Mouse (Mus musculus) macrophage (primary cell): Measurements from ENCODE around the gene Apobec1. TPM values are rescaled to one million over a fixed set of nuclear protein-coding genes. Genes with fewer than 3 reads are reported as not detected.
A peak's percentile ranks its signal among the peaks of the same experiment; 100 is the strongest.

Experiments
- H3K27ac ChIP-seq: fragments of 350-480 bp; formaldehyde crosslinking; 2 replicates; pipeline ENCODE4 v1.9.0; 2021
- H3K36me3 ChIP-seq: fragments of 350-480 bp; formaldehyde crosslinking; 2 replicates; pipeline ENCODE4 v1.9.0; 2021; ENCODE audit errors: inconsistent target
- H3K4me3 ChIP-seq: fragments of 350-480 bp; formaldehyde crosslinking; 2 replicates; pipeline ENCODE4 v1.9.0; 2021; ENCODE audit errors: inconsistent target
- H3K79me2 ChIP-seq: fragments of 350-480 bp; formaldehyde crosslinking; 2 replicates; pipeline ENCODE4 v1.9.0; 2021; ENCODE audit errors: inconsistent target
- WGBS: methylation state at CpG from one replicate; pipeline ENCODE4 v1.1.7; 2026; ENCODE audit warnings: inconsistent platforms; ENCODE audit not compliant: missing documents; 5-methylcytosine and 5-hydroxymethylcytosine counted together
- polyA plus RNA-seq: library from polyadenylated mRNA; stranded (reverse); fragments of 250-400 nt; gene quantifications from 3 replicates; pipeline ENCODE4 v1.2.4, GENCODE M21; 2018; ENCODE audit warnings: inconsistent platforms

Gene Apobec1
- polyA plus RNA-seq, 1 experiment from 2014 or later = 596 TPM

DNA sequence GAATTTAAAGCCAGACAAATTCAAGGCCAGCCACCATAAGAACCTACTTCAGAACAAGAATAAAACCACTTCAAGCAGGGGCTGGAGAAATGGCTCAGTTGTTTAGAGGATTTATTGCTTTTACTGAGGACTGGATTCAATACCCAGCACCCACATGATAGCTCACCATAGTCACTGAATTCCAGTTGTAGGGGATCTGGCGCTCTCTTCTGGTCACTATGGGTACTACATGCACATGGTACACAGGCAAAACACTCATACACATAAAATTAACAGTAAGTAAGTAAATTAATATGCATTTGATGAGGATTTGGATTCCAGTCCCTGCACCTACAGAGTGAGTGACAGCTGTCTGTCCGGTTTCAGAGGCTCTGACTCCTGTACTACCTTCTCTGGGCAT, 11.8 kb upstream of the Apobec1 start:
- 79% methylated on average over 2 of the region's 2 CpGs for WGBS

DNA sequence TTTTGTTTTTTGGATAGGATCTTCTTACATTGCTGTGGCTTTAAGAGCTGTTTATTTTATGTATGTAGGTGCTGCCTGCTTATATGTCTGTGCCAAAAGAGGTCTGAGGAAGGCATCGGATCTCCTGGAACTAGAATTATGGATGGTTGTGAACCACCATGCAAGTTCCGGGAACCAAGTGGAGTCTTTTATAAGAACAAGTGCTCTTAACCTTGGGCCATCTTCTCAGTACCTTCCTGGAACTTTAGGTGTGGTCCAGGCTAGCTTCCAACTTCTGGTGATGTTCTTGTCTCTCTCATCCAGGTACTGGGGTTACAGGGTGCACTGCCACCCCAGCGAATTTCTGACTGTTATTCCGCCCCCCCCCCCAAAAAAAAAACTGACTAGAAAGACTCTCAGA, 10.2 kb upstream of the Apobec1 start:
- no peaks in the 10 kb centered on the region for H3K79me2 ChIP-seq
- 96% methylated on average over 4 of the region's 4 CpGs for WGBS
- H3K36me3 ChIP-seq = no peaks in the 10 kb centered on the region
- no peak overlapping the region for H3K27ac ChIP-seq
- no peak overlapping the region for H3K4me3 ChIP-seq

More for the DNA sequence above, 11.8 kb upstream of the Apobec1 start:
- Histone ChIP-seq H3K4me3 (no peak overlapping the region), H3K27ac (no peak overlapping the region), H3K36me3 (no peaks in the 10 kb centered on the region), H3K79me2 (no peaks in the 10 kb centered on the region)

DNA sequence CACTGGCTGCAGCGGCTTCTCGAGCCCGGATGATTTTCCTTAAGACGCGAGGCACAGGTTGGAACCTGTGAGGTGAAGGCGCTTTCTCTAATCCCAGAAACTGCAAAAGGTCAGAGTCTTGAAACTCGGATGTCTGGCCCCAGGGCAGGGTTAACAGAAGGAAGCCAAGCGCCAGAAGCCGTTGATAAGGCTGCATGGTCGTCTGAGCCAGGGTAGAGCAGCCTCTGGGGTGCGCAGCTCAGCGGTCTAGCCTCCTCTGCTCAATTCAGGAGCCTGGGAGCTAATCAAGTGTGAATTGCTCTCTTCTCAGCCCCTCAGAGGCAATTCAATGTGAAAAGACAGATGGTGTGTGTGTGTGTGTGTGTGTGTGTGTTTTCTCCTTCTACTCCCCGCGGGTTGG, 7.5 kb upstream of the Apobec1 start, which contains the start of gene Gdf3:
Gdf3 (minus strand) TSS at position 317 of the 400 bp plus-strand sequence.
- no peaks in the 10 kb centered on the region for H3K36me3 ChIP-seq
- 76% methylated on average over 13 of the region's 14 CpGs for WGBS
- H3K27ac ChIP-seq = peak within 1 kb of the TSS; percentile 10; the same call in 1 of the 2 replicates
- H3K79me2 ChIP-seq = no peaks in the 10 kb centered on the region
- no peak within 1 kb of the TSS for H3K4me3 ChIP-seq

DNA sequence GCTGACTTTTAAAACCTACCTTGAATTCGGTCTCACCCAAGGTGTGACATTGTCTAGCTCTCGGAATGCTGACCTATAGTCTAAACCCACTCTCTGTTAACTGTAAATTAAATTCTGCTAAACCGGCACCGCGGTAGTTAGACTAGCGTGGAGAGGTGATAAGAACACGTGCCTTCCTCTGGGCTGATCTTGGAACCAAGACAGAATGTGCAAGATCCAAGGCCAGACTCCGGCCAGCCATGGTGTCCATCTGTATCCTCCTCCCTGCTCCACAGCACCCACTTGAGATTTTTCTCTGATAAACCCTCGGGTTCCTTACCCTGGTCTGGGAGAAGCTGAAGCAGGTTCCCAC, 7.1 kb upstream of the Apobec1 start:
- Histone ChIP-seq H3K27ac (peak overlapping the region; percentile 10; the same call in 1 of the 2 replicates), H3K79me2 (no peaks in the 10 kb centered on the region), H3K4me3 (no peak overlapping the region), H3K36me3 (no peaks in the 10 kb centered on the region)
- 78% methylated on average over 9 of the region's 9 CpGs for WGBS

DNA sequence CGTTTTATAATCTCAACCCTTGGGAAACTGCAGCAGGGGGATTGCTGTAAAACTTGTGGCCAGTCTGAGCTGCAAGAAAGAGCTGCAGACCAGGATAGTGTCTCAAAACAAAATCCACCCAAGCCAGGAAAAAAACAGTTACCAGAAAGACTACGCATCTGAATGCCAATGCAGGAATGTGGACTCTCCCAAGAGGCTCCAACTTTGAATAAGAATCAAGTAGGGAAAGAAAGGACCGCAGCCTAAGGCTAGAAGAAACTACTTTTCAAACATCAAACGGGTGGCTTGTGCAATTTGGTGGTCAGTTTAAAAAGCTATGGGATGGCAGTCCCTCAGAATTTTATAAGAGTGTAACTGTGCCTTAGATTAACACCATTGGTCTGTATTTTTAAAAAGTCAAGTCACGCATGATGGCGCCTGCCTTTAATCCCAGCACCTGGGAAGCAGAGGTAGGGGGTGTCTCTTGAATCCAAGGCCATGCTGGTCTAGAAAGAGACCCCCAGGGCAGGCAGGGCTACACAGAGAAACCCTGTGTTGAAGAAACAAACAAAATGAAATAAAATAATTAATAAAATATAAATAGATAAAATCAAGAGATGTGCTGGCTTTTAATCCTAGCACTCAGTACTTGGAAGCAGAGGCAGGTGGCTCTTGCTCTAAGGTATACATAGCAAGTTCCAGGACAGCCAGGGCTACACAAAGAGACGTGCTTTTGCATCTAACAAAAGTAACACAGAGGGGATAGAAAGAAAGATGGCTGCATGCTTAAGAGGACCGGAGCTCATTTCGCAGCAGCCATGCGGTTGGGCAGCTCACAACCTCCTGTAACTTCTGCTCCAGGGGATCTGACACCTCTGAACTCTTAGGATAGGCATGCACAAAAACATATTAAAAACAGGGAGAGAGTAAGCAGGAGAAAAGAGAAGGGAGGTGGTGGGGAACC, 6.5 kb upstream of the Apobec1 start:
- 82% methylated on average over 8 of the region's 10 CpGs for WGBS
- Histone ChIP-seq H3K79me2 (peaks cover 4% of the 10 kb centered on the region; the same call in 1 of the 2 replicates), H3K36me3 (no peaks in the 10 kb centered on the region), H3K4me3 (no peak overlapping the region), H3K27ac (peak overlapping the region; percentile 10; the same call in 1 of the 2 replicates)

DNA sequence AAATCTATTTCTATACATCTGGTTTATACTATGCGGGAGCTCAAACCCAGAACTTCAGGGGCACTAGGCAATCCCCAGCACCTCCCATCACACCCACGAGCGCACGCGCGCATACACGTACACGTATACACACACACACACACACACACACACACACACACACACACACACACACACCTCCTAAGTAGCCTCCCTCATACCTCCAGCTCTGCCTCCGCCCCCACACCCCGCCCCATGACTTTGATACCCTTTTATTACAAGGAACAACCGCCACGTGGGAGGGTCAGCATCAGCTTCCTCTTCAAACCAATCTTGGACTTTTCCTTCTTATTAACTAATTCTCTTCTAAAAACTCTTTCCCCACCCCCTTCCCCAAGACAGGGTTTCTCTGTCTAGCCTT, 5.5 kb upstream of the Apobec1 start:
- WGBS = 67% methylated on average over 6 of the region's 12 CpGs
- no peak overlapping the region for H3K27ac ChIP-seq
- no peaks in the 10 kb centered on the region for H3K36me3 ChIP-seq
- H3K4me3 ChIP-seq = no peak overlapping the region
- peaks cover 8% of the 10 kb centered on the region; the same call in 1 of the 2 replicates for H3K79me2 ChIP-seq

DNA sequence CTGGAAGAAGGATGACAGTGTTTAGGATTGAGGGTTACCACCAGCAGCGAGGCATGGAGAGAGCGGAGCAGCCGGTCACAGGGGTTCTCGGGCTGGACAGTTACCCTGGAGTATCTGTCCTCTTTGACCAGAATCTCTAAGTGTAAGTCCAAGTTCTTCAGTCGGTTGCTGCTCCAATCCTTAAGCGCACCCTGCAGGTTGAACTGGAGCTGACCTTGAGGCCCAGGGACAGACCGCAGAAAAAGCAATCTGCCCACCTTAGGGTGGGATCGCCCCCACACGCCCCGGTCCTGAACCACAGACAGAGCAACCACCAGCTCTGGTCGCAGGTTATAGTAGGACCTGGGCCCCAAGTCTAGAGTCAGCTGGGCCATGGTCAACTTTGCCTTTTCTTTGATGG, 4.4 kb upstream of the Apobec1 start:
- Histone ChIP-seq H3K79me2 (peaks cover 12% of the 10 kb centered on the region), H3K27ac (no peak overlapping the region), H3K36me3 (no peaks in the 10 kb centered on the region), H3K4me3 (no peak overlapping the region)
- 98% methylated on average over 11 of the region's 11 CpGs for WGBS

DNA sequence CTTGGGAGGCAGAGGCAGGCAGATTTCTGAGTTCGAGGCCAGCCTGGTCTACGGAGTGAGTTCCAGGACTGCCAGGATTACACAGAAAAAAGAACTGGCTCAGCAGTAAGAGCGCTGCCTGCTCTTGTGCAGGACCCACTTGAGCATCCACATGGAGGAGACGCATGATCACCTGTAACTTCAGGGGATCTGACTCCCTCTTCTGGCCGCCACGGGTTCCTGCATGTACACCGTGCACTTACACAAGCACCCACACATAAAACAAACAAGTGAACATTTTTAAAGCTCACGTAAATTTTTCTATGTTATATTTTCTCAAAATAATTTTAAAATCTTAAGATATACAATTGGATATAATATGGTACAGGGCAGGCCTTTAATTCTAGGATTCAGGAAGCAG, 3.2 kb upstream of the Apobec1 start:
- Histone ChIP-seq H3K4me3 (no peak overlapping the region), H3K27ac (no peak overlapping the region), H3K36me3 (no peaks in the 10 kb centered on the region), H3K79me2 (peaks cover 24% of the 10 kb centered on the region)
- WGBS = 96% methylated on average over 8 of the region's 8 CpGs

DNA sequence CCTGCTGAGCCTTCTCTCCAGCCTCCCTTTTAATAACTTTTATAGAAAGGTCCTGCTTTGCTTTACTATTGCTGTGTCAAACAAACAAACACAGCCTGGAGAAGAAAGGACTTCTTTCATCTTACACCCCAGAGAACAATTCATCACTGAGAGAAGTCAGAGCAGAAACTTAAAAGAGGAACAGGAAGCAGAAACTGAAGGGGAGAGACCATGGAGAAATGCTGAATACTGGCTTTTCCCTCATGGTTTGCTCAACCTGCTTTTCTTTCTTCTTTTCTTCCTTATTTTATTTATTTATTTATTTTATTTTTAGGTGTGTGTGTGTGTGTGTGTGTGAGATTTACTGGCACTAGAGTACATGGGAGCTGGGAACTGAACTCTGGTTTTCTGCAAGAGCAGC, 2.0 kb upstream of the Apobec1 start:
- Histone ChIP-seq H3K79me2 (peaks cover 36% of the 10 kb centered on the region), H3K36me3 (no peaks in the 10 kb centered on the region), H3K4me3 (peak overlapping the region; percentile 25), H3K27ac (peak overlapping the region; percentile 99)

DNA sequence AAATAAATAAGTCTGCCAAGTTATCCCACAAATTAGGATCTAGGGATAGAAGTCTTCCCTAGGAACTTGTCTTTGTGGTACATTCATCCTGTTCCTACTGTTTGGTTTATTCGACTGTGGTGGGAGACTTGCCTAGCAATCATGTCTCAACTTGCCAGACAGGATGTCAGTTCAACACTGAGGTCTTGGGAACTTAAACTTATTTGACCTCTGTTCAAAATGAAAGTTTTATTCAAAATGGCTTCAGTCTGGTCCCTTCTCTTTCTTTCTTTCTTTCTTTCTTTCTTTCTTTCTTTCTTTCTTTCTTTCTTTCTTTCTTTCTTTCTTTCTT, 713 bp upstream of the Apobec1 start:
- 0% methylated on average over 1 of the region's 1 CpGs for whole genome bisulfite sequencing
- peak overlapping the region; percentile 77 for H3K4me3 ChIP-seq

DNA sequence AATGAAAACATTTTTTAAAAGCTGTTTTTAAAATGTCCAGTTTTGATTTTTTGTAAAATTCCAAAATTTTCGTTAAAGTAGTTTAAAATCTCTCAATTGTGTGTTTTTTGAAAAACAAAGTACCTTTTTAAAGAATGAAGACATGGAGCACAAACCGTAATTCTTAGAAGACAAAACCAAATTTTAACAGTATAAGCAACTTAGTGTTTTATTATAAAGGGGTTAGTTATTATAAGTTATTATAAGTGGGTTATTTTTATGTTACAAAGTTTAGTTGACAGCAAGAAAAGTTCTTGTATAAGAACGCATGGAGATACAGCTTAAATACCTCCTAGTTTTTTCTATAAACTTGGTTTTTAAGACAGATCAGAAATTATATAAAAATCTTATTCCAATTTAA, 629 bp downstream of the Apobec1 start:
- peak overlapping the region; percentile 99 for H3K27ac ChIP-seq
- H3K4me3 ChIP-seq = peak overlapping the region; percentile 77
- WGBS = 51% methylated on average over 3 of the region's 3 CpGs
- peaks cover 63% of the 10 kb centered on the region for H3K79me2 ChIP-seq
- H3K36me3 ChIP-seq = peaks cover 5% of the 10 kb centered on the region; the same call in 1 of the 2 replicates

More for the DNA sequence above, 713 bp upstream of the Apobec1 start:
- peak overlapping the region; percentile 99 for H3K27ac ChIP-seq
- peaks cover 5% of the 10 kb centered on the region; the same call in 1 of the 2 replicates for H3K36me3 ChIP-seq
- peaks cover 50% of the 10 kb centered on the region for H3K79me2 ChIP-seq

DNA sequence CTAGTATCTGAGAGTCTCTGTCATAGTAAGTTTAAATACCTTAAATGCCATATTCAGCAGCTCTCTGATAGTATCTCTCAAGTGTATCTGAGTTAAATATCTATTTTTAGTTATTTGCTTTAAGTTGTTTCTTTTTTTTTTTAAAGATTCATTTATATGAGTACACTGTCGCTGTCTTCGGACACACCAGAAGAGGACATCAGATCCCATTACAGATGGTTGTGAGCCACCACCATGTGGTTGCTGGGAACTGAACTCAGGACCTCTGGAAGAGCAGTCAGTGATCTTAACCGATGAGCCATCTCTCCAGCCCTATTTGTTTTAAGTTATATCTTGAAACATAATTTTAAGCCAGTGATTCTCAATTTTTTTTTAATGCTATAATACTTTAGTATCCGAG, 1.2 kb downstream of the Apobec1 start:
- Histone ChIP-seq H3K36me3 (peaks cover 5% of the 10 kb centered on the region; the same call in 1 of the 2 replicates), H3K79me2 (peaks cover 69% of the 10 kb centered on the region), H3K4me3 (peak overlapping the region; percentile 77), H3K27ac (peak overlapping the region; percentile 99)
- WGBS = 66% methylated on average over 4 of the region's 4 CpGs

DNA sequence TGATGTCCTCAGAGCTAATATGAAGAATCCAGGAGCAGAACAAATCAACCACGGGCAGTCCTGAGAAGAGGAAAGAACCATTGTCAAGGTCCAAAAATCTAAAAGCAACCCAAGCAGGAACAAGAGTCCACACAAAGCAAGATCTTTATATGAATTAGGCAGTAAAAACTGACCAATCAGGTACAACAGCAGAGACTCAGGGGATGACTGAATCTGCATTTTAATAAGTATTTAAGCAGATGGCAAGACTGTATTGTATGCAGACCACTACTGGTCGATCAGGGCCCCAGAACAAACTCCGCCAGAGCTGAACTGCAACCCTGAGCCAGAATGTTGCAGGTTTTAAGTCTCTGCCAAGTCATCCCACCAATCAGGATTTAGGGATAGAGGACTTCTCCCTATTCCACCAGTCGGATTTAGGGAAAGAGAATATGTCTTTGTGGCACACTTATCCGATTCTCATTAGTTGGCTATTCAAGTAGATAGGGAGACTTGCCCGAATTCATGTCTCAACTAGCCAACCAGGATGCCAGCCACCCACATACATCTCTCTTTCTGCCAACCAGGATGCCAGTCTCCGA, 2.1 kb downstream of the Apobec1 start:
- Histone ChIP-seq H3K4me3 (peak overlapping the region; percentile 77), H3K36me3 (peaks cover 5% of the 10 kb centered on the region; the same call in 1 of the 2 replicates), H3K79me2 (peaks cover 78% of the 10 kb centered on the region), H3K27ac (peak overlapping the region; percentile 99)
- 96% methylated on average over 5 of the region's 7 CpGs for WGBS

DNA sequence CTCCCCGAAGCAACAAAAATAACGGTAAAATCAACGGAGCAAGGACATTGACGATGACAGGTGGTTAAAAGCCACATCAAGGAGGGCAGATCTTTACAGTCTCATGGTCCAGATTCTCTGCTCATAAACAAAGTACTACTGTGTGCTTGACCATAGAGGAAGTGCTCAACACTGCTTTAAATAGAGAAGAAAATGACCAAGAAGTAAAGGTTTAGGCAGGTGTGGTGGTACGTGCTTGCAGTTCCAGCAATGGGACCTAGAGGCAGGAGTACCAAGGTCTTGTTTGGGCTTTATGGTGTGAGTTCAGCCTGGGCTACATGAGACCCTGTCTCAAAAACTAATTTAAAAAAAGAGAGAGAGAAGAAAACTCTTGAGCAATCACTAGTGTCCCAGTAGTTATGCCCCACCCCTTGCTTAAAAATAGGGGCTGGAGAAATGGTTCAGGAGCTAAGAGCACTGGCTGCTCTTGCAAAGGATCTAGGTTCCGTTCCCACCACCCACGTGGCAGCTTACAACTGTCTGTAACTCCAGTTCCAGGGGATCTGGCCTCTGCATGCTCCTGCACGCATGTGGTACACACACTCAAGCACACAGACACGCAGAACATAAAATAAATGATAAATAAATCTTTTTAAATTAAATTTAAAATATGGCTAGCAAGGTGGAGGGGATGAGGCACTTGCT, 3.0 kb downstream of the Apobec1 start:
- 67% methylated on average over 9 of the region's 9 CpGs for WGBS
- peaks cover 10% of the 10 kb centered on the region; the same call in 1 of the 2 replicates for H3K36me3 ChIP-seq
- peak overlapping the region; percentile 99 for H3K27ac ChIP-seq
- peak overlapping the region; percentile 77 for H3K4me3 ChIP-seq
- H3K79me2 ChIP-seq = peaks cover 87% of the 10 kb centered on the region
